8 mouse cellular contexts compared by ENCODE assay signal in genomic region chr2:18799966-18800645, GRCm38 (mm10).
A peak's percentile ranks its signal among the peaks of the same experiment; 100 is the strongest.
DNase-seq lines count a peak whose midpoint lies in the region; ATAC-seq and TF ChIP-seq lines count a peak whose summit lies in the region.

No protein-coding gene starts in this region.

- H3K4me2 ChIP-seq in forebrain, embryonic 11.5 days (ENCODE audit: low read depth, low read length, severe bottlenecking): peak overlapping the region; percentile 71
- peak overlapping the region; percentile 73 for H3K4me2 ChIP-seq in hindbrain, embryonic 12.5 days (replicated peaks)

- peak overlapping the region; percentile 42 for H3K4me3 ChIP-seq in forebrain, embryonic 11.5 days (ENCODE audit: low read depth, low read length)
- peak overlapping the region; percentile 40 for H3K4me3 ChIP-seq in hindbrain, embryonic 12.5 days

- DNase-seq in R1 (ENCODE audit: low read depth, low spot score): peak; percentile 57
- DNase-seq in brain, embryonic 14.5 days (ENCODE audit: low read depth): peak; percentile 91
- peak; percentile 84 for DNase-seq in forebrain, embryonic 11.5 days (ENCODE audit: low spot score)
- DNase-seq in left cerebral cortex, adult 18-20 months (ENCODE audit: low spot score in 2 of 2): peak; percentile 68 to 81
- DNase-seq in lung, postnatal 4 days: peak; percentile 31 to 35
- DNase-seq in right cerebral cortex, adult 18-20 months: peak; percentile 70
- no peak for DNase-seq in urinary bladder, postnatal 36 days (ENCODE audit: low spot score in 2 of 2)

- no peaks in the 10 kb centered on the region for H3K9me3 ChIP-seq in forebrain, embryonic 11.5 days (ENCODE audit: control insufficient read depth, low read length)
- H3K9me3 ChIP-seq in hindbrain, embryonic 12.5 days (replicated peaks): no peaks in the 10 kb centered on the region

- H3K36me3 ChIP-seq in forebrain, embryonic 11.5 days (ENCODE audit: control insufficient read depth, insufficient read depth, low read length): no peaks in the 10 kb centered on the region
- H3K36me3 ChIP-seq in hindbrain, embryonic 12.5 days: no peaks in the 10 kb centered on the region

- TF ChIP-seq CTCF in brain, embryonic 14.5 days (IDR thresholded peaks at IDR 0.05; ENCODE audit: borderline replicate concordance, extremely low read depth, insufficient read depth, insufficient read length): peak; percentile 43

- H3K9ac ChIP-seq in forebrain, embryonic 11.5 days (ENCODE audit: low read length): peak overlapping the region; percentile 44
- H3K9ac ChIP-seq in hindbrain, embryonic 12.5 days: peak overlapping the region; percentile 60

- under 1% methylated on average over 46 of the region's 46 CpGs for WGBS in forebrain, embryonic 11.5 days
- under 1% methylated on average over 46 of the region's 46 CpGs for WGBS in hindbrain, embryonic 12.5 days

- peaks cover 23% of the 10 kb centered on the region for H3K4me1 ChIP-seq in forebrain, embryonic 11.5 days (replicated peaks; ENCODE audit: control insufficient read depth, insufficient read depth, low read length)
- peaks cover 27% of the 10 kb centered on the region for H3K4me1 ChIP-seq in hindbrain, embryonic 12.5 days

- peak overlapping the region; percentile 46; the same call in 1 of the 2 replicates for H3K27ac ChIP-seq in forebrain, embryonic 11.5 days (ENCODE audit: low read depth, low read length)
- peak overlapping the region; percentile 92 for H3K27ac ChIP-seq in hindbrain, embryonic 12.5 days

- ATAC-seq in forebrain, embryonic 11.5 days (replicated peaks; ENCODE audit: low FRiP score): peak; percentile 81
- peak; percentile 89 for ATAC-seq in hindbrain, embryonic 12.5 days (ENCODE audit: low FRiP score)

- H3K27me3 ChIP-seq in forebrain, embryonic 11.5 days (ENCODE audit: control insufficient read depth, insufficient read depth, low read length): peaks cover 26% of the 10 kb centered on the region
- H3K27me3 ChIP-seq in hindbrain, embryonic 12.5 days: peaks cover 18% of the 10 kb centered on the region

- no peak for TF ChIP-seq POLR2A in brain, embryonic 14.5 days (IDR thresholded peaks at IDR 0.05; ENCODE audit: borderline replicate concordance, extremely low read depth, insufficient read depth, insufficient read length, poor library complexity, severe bottlenecking)

Comparison
In these comparisons a context has a peak if more than half of its experiments do, and no peak if none do; other contexts are left out.
1. DNase-seq: peak in R1 (single experiment), brain, embryonic 14.5 days (single experiment), forebrain, embryonic 11.5 days (single experiment), left cerebral cortex, adult 18-20 months (2 of 2), lung, postnatal 4 days (2 of 2) and right cerebral cortex, adult 18-20 months (single experiment); none in urinary bladder, postnatal 36 days (0 of 2).